Mouse (Mus musculus) heart, postnatal 0 days (tissue): Measurements from ENCODE around the gene Ptprcap. TPM values are rescaled to one million over a fixed set of nuclear protein-coding genes. Genes with fewer than 3 reads are reported as not detected.
A peak's percentile ranks its signal among the peaks of the same experiment; 100 is the strongest.

Experiments
- ATAC-seq: fragments of 200-750 bp; cut with Nextera tagmentation; 2 replicates; pipeline ENCODE4 v1.8.0; 2017; ENCODE audit warnings: low read depth, moderate number of reproducible peaks, moderate library complexity; ENCODE audit not compliant: insufficient read depth
- DNase-seq: peaks from one replicate; pipeline ENCODE4 v3.0.0-alpha.2; 2016; ENCODE audit warnings: low spot score
- H3K27ac ChIP-seq: fragments of 300-500 bp; sonication (generic); 2 replicates; pipeline ENCODE4 v1.5.1; 2014; ENCODE audit warnings: low read depth, mild to moderate bottlenecking
- H3K27me3 ChIP-seq: fragments of 300-500 bp; sonication (generic); 2 replicates; pipeline ENCODE4 v1.6.1; 2014; ENCODE audit warnings: low read length, mixed read lengths; ENCODE audit not compliant: control insufficient read depth, insufficient read depth
- H3K36me3 ChIP-seq: fragments of 300-500 bp; sonication (generic); replicated peaks from 2 replicates; pipeline ENCODE4 v1.6.1; 2014; ENCODE audit warnings: low read length, mixed read lengths; ENCODE audit not compliant: control insufficient read depth, insufficient read depth
- H3K4me1 ChIP-seq: fragments of 300-500 bp; sonication (generic); 2 replicates; pipeline ENCODE4 v1.6.1; 2014; ENCODE audit warnings: antibody characterized with exemption; ENCODE audit not compliant: control insufficient read depth, insufficient read depth
- H3K4me2 ChIP-seq: fragments of 300-500 bp; sonication (generic); 2 replicates; pipeline ENCODE4 v1.6.1; 2014; ENCODE audit warnings: low read depth, mild to moderate bottlenecking, low read length, moderate library complexity
- H3K4me3 ChIP-seq: fragments of 300-500 bp; sonication (generic); 2 replicates; pipeline ENCODE4 v1.5.1; 2014; ENCODE audit warnings: low read depth, low read length
- H3K9ac ChIP-seq: fragments of 300-500 bp; sonication (generic); replicated peaks from 2 replicates; pipeline ENCODE4 v1.6.1; 2014; ENCODE audit warnings: low read depth, low read length, mixed read lengths
- H3K9me3 ChIP-seq: fragments of 300-500 bp; sonication (generic); replicated peaks from 2 replicates; pipeline ENCODE4 v1.6.1; 2016; ENCODE audit warnings: low read length; ENCODE audit not compliant: control insufficient read depth
- CTCF ChIP-seq: IDR thresholded peaks from 2 replicates; pipeline ENCODE4 v1.5.1; 2016; ENCODE audit warnings: antibody characterized with exemption, control low read depth, low read depth
- EP300 ChIP-seq: IDR thresholded peaks from 2 replicates; pipeline ENCODE4 v1.6.1; 2016; ENCODE audit warnings: antibody characterized with exemption, low read depth
- WGBS: fragments of 180-500 bp; shearing (Covaris S2); extraction: QIAGEN DNeasy Blood & Tissue Kit; methylation state at CpG from one replicate; pipeline ENCODE4 v1.1.7; 2014; 5-methylcytosine and 5-hydroxymethylcytosine counted together
- polyA plus RNA-seq: library from polyadenylated mRNA; unstranded; fragments of >200 nt; fragmentation: Nextera tagmentation; extraction: Ambion mirVana; gene quantifications from 2 replicates; pipeline ENCODE4 v1.2.1, GENCODE M21; 2015
- total RNA-seq: library from RNA; depleted of rRNA; stranded (reverse); fragments of >200 nt; gene quantifications from 2 replicates; pipeline ENCODE4 v1.2.3, GENCODE M21; 2014; ENCODE audit warnings: low replicate concordance

The Ptprcap gene
- total and polyA plus RNA-seq, 2 experiments from 2014 or later: 0.46 TPM; not detected in 1

DNA sequence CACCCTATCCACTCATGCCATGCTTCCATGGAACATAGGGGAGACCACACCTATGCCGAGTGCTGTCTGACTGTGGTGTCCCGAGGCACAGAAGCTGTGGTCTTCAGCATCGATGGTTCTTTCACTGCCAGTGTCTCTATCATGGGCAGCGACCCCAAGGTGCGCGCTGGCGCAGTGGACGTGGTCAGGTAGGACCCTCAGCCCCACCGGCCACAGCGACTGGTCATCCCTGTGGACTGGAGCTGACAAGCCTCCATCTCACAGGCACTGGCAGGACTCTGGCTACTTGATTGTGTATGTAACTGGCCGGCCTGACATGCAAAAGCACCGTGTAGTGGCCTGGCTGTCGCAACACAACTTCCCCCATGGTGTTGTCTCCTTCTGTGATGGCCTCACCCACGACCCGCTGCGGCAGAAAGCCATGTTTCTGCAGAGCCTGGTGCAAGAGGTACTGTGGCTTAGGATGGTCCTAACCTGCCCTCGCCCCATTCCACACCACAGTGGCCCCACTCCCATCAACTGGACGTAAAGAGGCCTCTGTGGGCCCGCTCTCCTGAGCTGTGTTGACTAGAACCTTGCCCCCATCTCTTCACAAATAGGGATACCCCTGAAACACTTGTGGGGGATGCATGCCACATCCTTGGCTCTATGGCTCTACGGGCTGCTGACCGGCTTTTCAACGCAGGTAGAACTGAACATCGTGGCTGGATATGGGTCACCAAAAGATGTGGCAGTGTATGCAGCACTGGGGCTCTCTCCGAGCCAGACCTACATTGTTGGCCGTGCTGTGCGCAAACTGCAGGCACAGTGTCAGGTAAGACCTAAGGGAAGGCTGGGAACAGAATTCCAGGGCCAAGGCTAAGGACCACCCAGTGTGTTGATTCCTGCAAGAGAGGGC, 41.1 kb upstream of the Ptprcap start:
- H3K27ac ChIP-seq: no peak overlapping the region
- no peak for DNase-seq
- TF ChIP-seq EP300: no peak
- no peak for TF ChIP-seq CTCF
- H3K4me3 ChIP-seq: no peak overlapping the region
- WGBS: 96% methylated on average over 26 of the region's 26 CpGs
- H3K4me1 ChIP-seq: peaks cover 11% of the 10 kb centered on the region
- H3K27me3 ChIP-seq: no peaks in the 10 kb centered on the region
- H3K36me3 ChIP-seq: peaks cover 53% of the 10 kb centered on the region
- no peak for ATAC-seq
- H3K9ac ChIP-seq: no peak overlapping the region
- H3K4me2 ChIP-seq: no peak overlapping the region
- no peaks in the 10 kb centered on the region for H3K9me3 ChIP-seq

DNA sequence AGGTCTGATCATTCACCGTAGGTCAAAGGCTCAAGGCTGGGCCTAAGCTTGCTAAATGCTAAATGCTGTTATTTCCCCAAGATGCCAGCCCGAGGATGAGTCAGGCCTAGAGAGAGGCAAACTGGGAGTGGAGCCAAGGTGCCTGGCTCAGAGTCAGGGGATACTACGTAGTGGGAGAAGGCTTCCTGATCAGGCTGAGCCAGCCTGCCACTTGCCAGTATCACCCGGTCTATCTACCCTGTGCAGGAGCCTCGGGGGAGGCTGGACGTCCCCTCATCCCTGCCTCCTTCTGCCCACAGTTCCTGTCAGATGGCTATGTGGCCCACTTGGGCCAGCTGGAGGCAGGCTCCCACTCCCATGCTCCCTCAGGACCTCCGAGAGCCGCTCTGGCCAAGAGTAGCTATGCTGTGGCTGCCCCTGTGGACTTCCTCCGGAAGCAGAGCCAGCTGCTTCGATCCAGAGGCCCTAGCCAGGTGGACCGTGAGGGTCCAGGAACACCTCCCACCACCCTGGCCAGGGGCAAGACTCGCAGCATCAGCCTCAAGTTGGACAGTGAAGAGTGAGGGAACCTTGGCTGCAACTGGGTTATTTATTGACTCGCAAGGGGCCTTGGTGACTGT, 40.1 kb upstream of the Ptprcap start:
- Histone ChIP-seq H3K36me3 (peaks cover 62% of the 10 kb centered on the region), H3K4me2 (no peak overlapping the region; the same call in 1 of the 2 replicates), H3K27me3 (no peaks in the 10 kb centered on the region), H3K4me1 (peaks cover 11% of the 10 kb centered on the region), H3K4me3 (no peak overlapping the region), H3K27ac (peak overlapping the region; percentile 58), H3K9me3 (no peaks in the 10 kb centered on the region), H3K9ac (no peak overlapping the region)
- peak; percentile 65 for ATAC-seq
- WGBS: 37% methylated on average over 13 of the region's 13 CpGs
- TF ChIP-seq CTCF (no peak), EP300 (no peak)
- DNase-seq: peak; percentile 28

- H3K9ac ChIP-seq: no peak overlapping the region
- H3K27ac ChIP-seq: peak overlapping the region; percentile 58; the same call in 1 of the 2 replicates
- WGBS: 52% methylated on average over 5 of the region's 5 CpGs
- H3K27me3 ChIP-seq: no peaks in the 10 kb centered on the region
- H3K4me2 ChIP-seq: no peak overlapping the region; the same call in 1 of the 2 replicates
- DNase-seq (no peak), ATAC-seq (peak; percentile 15; the same call in 1 of the 2 replicates)
- H3K4me1 ChIP-seq: peaks cover 11% of the 10 kb centered on the region
- no peak overlapping the region for H3K4me3 ChIP-seq
- H3K36me3 ChIP-seq: peaks cover 62% of the 10 kb centered on the region
- no peaks in the 10 kb centered on the region for H3K9me3 ChIP-seq
- TF ChIP-seq EP300: no peak
- TF ChIP-seq CTCF: no peak
Measured at GRCm38 (mm10) chr19:4113806-4114230, 39.6 kb upstream of the Ptprcap start.

GRCm38 (mm10) chr19:4114551-4114950, 38.9 kb upstream of the Ptprcap start:
- H3K4me3 ChIP-seq: no peak overlapping the region
- H3K9ac ChIP-seq: no peak overlapping the region
- no peaks in the 10 kb centered on the region for H3K27me3 ChIP-seq
- H3K9me3 ChIP-seq: no peaks in the 10 kb centered on the region
- TF ChIP-seq EP300: no peak
- DNase-seq: no peak
- ATAC-seq: no peak
- H3K4me1 ChIP-seq: peaks cover 11% of the 10 kb centered on the region
- no peak overlapping the region for H3K27ac ChIP-seq
- no peak overlapping the region for H3K4me2 ChIP-seq
- H3K36me3 ChIP-seq: peaks cover 59% of the 10 kb centered on the region
- 86% methylated on average over 10 of the region's 10 CpGs for WGBS

GRCm38 (mm10) chr19:4115144-4115543, 38.3 kb upstream of the Ptprcap start:
- Histone ChIP-seq H3K9me3 (no peaks in the 10 kb centered on the region), H3K27ac (no peak overlapping the region), H3K4me1 (peaks cover 11% of the 10 kb centered on the region), H3K4me2 (no peak overlapping the region), H3K36me3 (peaks cover 53% of the 10 kb centered on the region), H3K27me3 (no peaks in the 10 kb centered on the region), H3K4me3 (no peak overlapping the region), H3K9ac (no peak overlapping the region)
- 88% methylated on average over 10 of the region's 10 CpGs for WGBS
- ATAC-seq (no peak), DNase-seq (no peak)
- TF ChIP-seq CTCF (no peak), EP300 (no peak)
